Mouse (Mus musculus) midbrain, embryonic 13.5 days (tissue): ENCODE measurements around the gene Ttc7. TPM values are rescaled to one million over a fixed set of nuclear protein-coding genes. Genes with fewer than 3 reads are reported as not detected.

Experiments used
- ATAC-seq: fragments of 200-750 bp; cut with Nextera tagmentation; 2 replicates; pipeline ENCODE4 v1.8.0; 2017; ENCODE audit warnings: mild to moderate bottlenecking, moderate TSS enrichment, moderate library complexity
- H3K27ac ChIP-seq: fragments of 300-500 bp; sonication (generic); 2 replicates; pipeline ENCODE4 v1.5.1; 2015; ENCODE audit warnings: inconsistent platforms, mild to moderate bottlenecking, moderate library complexity
- H3K27me3 ChIP-seq: fragments of 300-500 bp; sonication (generic); 2 replicates; pipeline ENCODE4 v1.6.1; 2015; ENCODE audit warnings: mild to moderate bottlenecking, inconsistent platforms
- H3K36me3 ChIP-seq: fragments of 300-500 bp; sonication (generic); 2 replicates; pipeline ENCODE4 v1.6.1; 2015; ENCODE audit warnings: mild to moderate bottlenecking, inconsistent platforms
- H3K4me1 ChIP-seq: fragments of 300-500 bp; sonication (generic); replicated peaks from 2 replicates; pipeline ENCODE4 v1.6.1; 2015; ENCODE audit warnings: inconsistent platforms
- H3K4me2 ChIP-seq: fragments of 300-500 bp; sonication (generic); replicated peaks from 2 replicates; pipeline ENCODE4 v1.6.1; 2015; ENCODE audit warnings: moderate library complexity, mild to moderate bottlenecking, inconsistent platforms
- H3K4me3 ChIP-seq: fragments of 300-500 bp; sonication (generic); replicated peaks from 2 replicates; pipeline ENCODE4 v1.5.1; 2015; ENCODE audit warnings: mild to moderate bottlenecking, inconsistent platforms
- H3K9ac ChIP-seq: fragments of 300-500 bp; sonication (generic); replicated peaks from 2 replicates; pipeline ENCODE4 v1.6.1; 2015; ENCODE audit warnings: mild to moderate bottlenecking, inconsistent platforms
- H3K9me3 ChIP-seq: fragments of 300-500 bp; sonication (generic); 2 replicates; pipeline ENCODE4 v1.6.1; 2016; ENCODE audit warnings: mild to moderate bottlenecking, inconsistent platforms
- WGBS: fragments of 180-500 bp; shearing (Covaris S2); methylation state at CpG from one replicate; pipeline ENCODE4 v1.1.7; 2015; 5-methylcytosine and 5-hydroxymethylcytosine counted together
- polyA plus RNA-seq: library from polyadenylated mRNA; unstranded; fragments of >200 nt; fragmentation: Nextera tagmentation; extraction: Ambion mirVana; gene quantifications from 2 replicates; pipeline ENCODE4 v1.2.1, GENCODE M21; 2015

The Ttc7 gene
- polyA plus RNA-seq, 1 experiment from 2014 or later, result 4.3 TPM

GRCm38 (mm10) chr17:87321673-87322072 lies 39.0 kb downstream of the Ttc7 start:
- Histone ChIP-seq H3K4me2 (no peak overlapping the region), H3K4me3 (no peak overlapping the region), H3K27ac (no peak overlapping the region), H3K9me3 (no peaks in the 10 kb centered on the region; the same call in 1 of the 2 replicates), H3K27me3 (no peaks in the 10 kb centered on the region), H3K36me3 (no peaks in the 10 kb centered on the region), H3K4me1 (peaks cover 10% of the 10 kb centered on the region), H3K9ac (no peak overlapping the region)
- WGBS, result 96% methylated on average over 1 of the region's 1 CpGs
- ATAC-seq, result no peak

- Histone ChIP-seq H3K4me1 (peaks cover 22% of the 10 kb centered on the region), H3K9me3 (no peaks in the 10 kb centered on the region; the same call in 1 of the 2 replicates), H3K27me3 (no peaks in the 10 kb centered on the region), H3K4me3 (no peak overlapping the region), H3K36me3 (no peaks in the 10 kb centered on the region), H3K9ac (no peak overlapping the region), H3K27ac (no peak overlapping the region), H3K4me2 (no peak overlapping the region)
- no peak for ATAC-seq
- 87% methylated on average over 9 of the region's 9 CpGs for WGBS
Observed at GRCm38 (mm10) chr17:87323215-87323614, 40.5 kb downstream of the Ttc7 start.

- Histone ChIP-seq H3K9me3 (no peaks in the 10 kb centered on the region; the same call in 1 of the 2 replicates), H3K4me1 (peaks cover 33% of the 10 kb centered on the region), H3K27ac (no peak overlapping the region), H3K9ac (no peak overlapping the region), H3K36me3 (no peaks in the 10 kb centered on the region), H3K4me3 (no peak overlapping the region), H3K27me3 (peaks cover 3% of the 10 kb centered on the region; the same call in 1 of the 2 replicates), H3K4me2 (no peak overlapping the region)
- 77% methylated on average over 15 of the region's 15 CpGs for WGBS
- no peak for ATAC-seq
Observed at GRCm38 (mm10) chr17:87325501-87325900, 42.8 kb downstream of the Ttc7 start.

- Histone ChIP-seq H3K27me3 (peaks cover 3% of the 10 kb centered on the region; the same call in 1 of the 2 replicates), H3K4me3 (no peak overlapping the region), H3K4me1 (peaks cover 48% of the 10 kb centered on the region), H3K4me2 (no peak overlapping the region), H3K9me3 (no peaks in the 10 kb centered on the region; the same call in 1 of the 2 replicates), H3K9ac (no peak overlapping the region; the same call in 1 of the 2 replicates), H3K27ac (peak overlapping the region; percentile 60), H3K36me3 (no peaks in the 10 kb centered on the region)
- peak; percentile 69 for ATAC-seq
- 11% methylated on average over 6 of the region's 6 CpGs for WGBS
Observed at GRCm38 (mm10) chr17:87326987-87327386, 44.3 kb downstream of the Ttc7 start.

- Histone ChIP-seq H3K4me2 (no peak overlapping the region), H3K27ac (peak overlapping the region; percentile 60), H3K36me3 (no peaks in the 10 kb centered on the region), H3K4me3 (no peak overlapping the region), H3K27me3 (peaks cover 3% of the 10 kb centered on the region; the same call in 1 of the 2 replicates), H3K9ac (no peak overlapping the region; the same call in 1 of the 2 replicates), H3K4me1 (peaks cover 54% of the 10 kb centered on the region), H3K9me3 (no peaks in the 10 kb centered on the region)
- WGBS, result 67% methylated on average over 8 of the region's 8 CpGs
- no peak for ATAC-seq
Observed at GRCm38 (mm10) chr17:87327645-87328044, 45.0 kb downstream of the Ttc7 start.

- Histone ChIP-seq H3K27me3 (peaks cover 3% of the 10 kb centered on the region; the same call in 1 of the 2 replicates), H3K4me2 (no peak overlapping the region), H3K27ac (no peak overlapping the region; the same call in 1 of the 2 replicates), H3K4me1 (peaks cover 56% of the 10 kb centered on the region), H3K9ac (no peak overlapping the region), H3K9me3 (no peaks in the 10 kb centered on the region), H3K4me3 (no peak overlapping the region), H3K36me3 (no peaks in the 10 kb centered on the region)
- 65% methylated on average over 8 of the region's 9 CpGs for WGBS
- no peak for ATAC-seq
Observed at GRCm38 (mm10) chr17:87328177-87328768, 45.6 kb downstream of the Ttc7 start.

- Histone ChIP-seq H3K27me3 (peaks cover 3% of the 10 kb centered on the region; the same call in 1 of the 2 replicates), H3K9me3 (no peaks in the 10 kb centered on the region), H3K4me1 (peaks cover 56% of the 10 kb centered on the region), H3K4me2 (no peak overlapping the region), H3K9ac (no peak overlapping the region), H3K27ac (no peak overlapping the region), H3K4me3 (no peak overlapping the region), H3K36me3 (no peaks in the 10 kb centered on the region)
- no peak for ATAC-seq
- 91% methylated on average over 18 of the region's 18 CpGs for WGBS
Observed at GRCm38 (mm10) chr17:87329144-87329700, 46.5 kb downstream of the Ttc7 start.

GRCm38 (mm10) chr17:87330250-87330920 lies 47.7 kb downstream of the Ttc7 start:
- H3K4me3 ChIP-seq, result 0 out of 2 replicates have a peak overlapping the region, but pooled peaks have one; percentile 13
- H3K9me3 ChIP-seq, result no peaks in the 10 kb centered on the region
- peak overlapping the region; percentile 58 for H3K9ac ChIP-seq
- peaks cover 3% of the 10 kb centered on the region; the same call in 1 of the 2 replicates for H3K27me3 ChIP-seq
- H3K36me3 ChIP-seq, result no peaks in the 10 kb centered on the region
- 26% methylated on average over 22 of the region's 22 CpGs for WGBS
- peak overlapping the region; percentile 38 for H3K4me2 ChIP-seq
- peak overlapping the region; percentile 86 for H3K27ac ChIP-seq
- peaks cover 56% of the 10 kb centered on the region for H3K4me1 ChIP-seq
- peak; percentile 53 for ATAC-seq

GRCm38 (mm10) chr17:87330921-87331291 lies 48.2 kb downstream of the Ttc7 start:
- Histone ChIP-seq H3K36me3 (no peaks in the 10 kb centered on the region), H3K4me2 (peak overlapping the region; percentile 38), H3K27ac (peak overlapping the region; percentile 86), H3K27me3 (peaks cover 3% of the 10 kb centered on the region; the same call in 1 of the 2 replicates), H3K9me3 (no peaks in the 10 kb centered on the region), H3K4me3 (0 out of 2 replicates have a peak overlapping the region, but pooled peaks have one; percentile 13), H3K4me1 (peaks cover 53% of the 10 kb centered on the region), H3K9ac (peak overlapping the region; percentile 58)
- ATAC-seq, result peak; percentile 71
- 2% methylated on average over 11 of the region's 11 CpGs for WGBS

- Histone ChIP-seq H3K4me1 (peaks cover 47% of the 10 kb centered on the region), H3K9me3 (no peaks in the 10 kb centered on the region), H3K27me3 (peaks cover 3% of the 10 kb centered on the region; the same call in 1 of the 2 replicates), H3K4me3 (no peak overlapping the region), H3K9ac (no peak overlapping the region), H3K36me3 (no peaks in the 10 kb centered on the region), H3K4me2 (peak overlapping the region; percentile 38; the same call in 1 of the 2 replicates), H3K27ac (peak overlapping the region; percentile 54)
- 34% methylated on average over 11 of the region's 11 CpGs for WGBS
- peak; percentile 41 for ATAC-seq
Observed at GRCm38 (mm10) chr17:87331336-87332141, 48.9 kb downstream of the Ttc7 start.

GRCm38 (mm10) chr17:87332142-87332815 lies 49.6 kb downstream of the Ttc7 start:
- no peak overlapping the region for H3K4me3 ChIP-seq
- peak overlapping the region; percentile 54; the same call in 1 of the 2 replicates for H3K27ac ChIP-seq
- H3K36me3 ChIP-seq, result no peaks in the 10 kb centered on the region
- peak overlapping the region; percentile 3; the same call in 1 of the 2 replicates for H3K4me2 ChIP-seq
- H3K9me3 ChIP-seq, result no peaks in the 10 kb centered on the region
- peaks cover 3% of the 10 kb centered on the region; the same call in 1 of the 2 replicates for H3K27me3 ChIP-seq
- peak; percentile 22; the same call in 1 of the 2 replicates for ATAC-seq
- WGBS, result 59% methylated on average over 9 of the region's 9 CpGs
- H3K4me1 ChIP-seq, result peaks cover 42% of the 10 kb centered on the region
- no peak overlapping the region for H3K9ac ChIP-seq
